Mouse (Mus musculus) embryonic facial prominence, embryonic 13.5 days (tissue): ENCODE measurements around the gene Duoxa1. TPM values are rescaled to one million over a fixed set of nuclear protein-coding genes. Genes with fewer than 3 reads are reported as not detected.
"Not testable (repeated sequence)": the region's sequence is repeated elsewhere in the genome, so short reads cannot be mapped to it uniquely, and the experiment has no call there.

Experiments
- ATAC-seq: fragments of 200-750 bp; cut with Nextera tagmentation; 2 replicates; pipeline ENCODE4 v1.8.0; 2017; ENCODE audit warnings: low read depth; ENCODE audit not compliant: insufficient number of reproducible peaks, insufficient read depth, low FRiP score, low TSS enrichment
- H3K27ac ChIP-seq: fragments of 300-500 bp; sonication (generic); 2 replicates; pipeline ENCODE4 v1.5.1; 2015; ENCODE audit warnings: moderate library complexity, mild to moderate bottlenecking, inconsistent platforms
- H3K27me3 ChIP-seq: fragments of 300-500 bp; sonication (generic); 2 replicates; pipeline ENCODE4 v1.6.1; 2015; ENCODE audit warnings: mild to moderate bottlenecking, inconsistent platforms
- H3K36me3 ChIP-seq: fragments of 300-500 bp; sonication (generic); 2 replicates; pipeline ENCODE4 v1.6.1; 2015; ENCODE audit warnings: mild to moderate bottlenecking, inconsistent platforms
- H3K4me1 ChIP-seq: fragments of 300-500 bp; sonication (generic); 2 replicates; pipeline ENCODE4 v1.6.1; 2015; ENCODE audit warnings: inconsistent platforms
- H3K4me2 ChIP-seq: fragments of 300-500 bp; sonication (generic); 2 replicates; pipeline ENCODE4 v1.6.1; 2015; ENCODE audit warnings: moderate library complexity, mild to moderate bottlenecking, inconsistent platforms
- H3K4me3 ChIP-seq: fragments of 300-500 bp; sonication (generic); 2 replicates; pipeline ENCODE4 v1.5.1; 2015; ENCODE audit warnings: mild to moderate bottlenecking, inconsistent platforms
- H3K9ac ChIP-seq: fragments of 300-500 bp; sonication (generic); 2 replicates; pipeline ENCODE4 v1.6.1; 2015; ENCODE audit warnings: mild to moderate bottlenecking, inconsistent platforms
- H3K9me3 ChIP-seq: fragments of 300-500 bp; sonication (generic); 2 replicates; pipeline ENCODE4 v1.6.1; 2016; ENCODE audit warnings: inconsistent platforms
- WGBS: fragments of 180-500 bp; shearing (Covaris S2); methylation state at CpG from one replicate; pipeline ENCODE4 v1.1.7; 2015; ENCODE audit warnings: mixed read lengths; 5-methylcytosine and 5-hydroxymethylcytosine counted together
- polyA plus RNA-seq: library from polyadenylated mRNA; unstranded; fragments of >200 nt; fragmentation: Nextera tagmentation; extraction: Ambion mirVana; gene quantifications from 2 replicates; pipeline ENCODE4 v1.2.1, GENCODE M21; 2015

The Duoxa1 gene
- polyA plus RNA-seq, 1 experiment from 2014 or later = 1.6 TPM

GRCm38 (mm10) chr2:122351156-122351930 is 37.8 kb upstream of the Duoxa1 start:
- Histone ChIP-seq H3K9ac (no peak overlapping the region), H3K27ac (peak overlapping the region; percentile 62)
- 54% methylated on average over 5 of the region's 5 CpGs for WGBS

DNA sequence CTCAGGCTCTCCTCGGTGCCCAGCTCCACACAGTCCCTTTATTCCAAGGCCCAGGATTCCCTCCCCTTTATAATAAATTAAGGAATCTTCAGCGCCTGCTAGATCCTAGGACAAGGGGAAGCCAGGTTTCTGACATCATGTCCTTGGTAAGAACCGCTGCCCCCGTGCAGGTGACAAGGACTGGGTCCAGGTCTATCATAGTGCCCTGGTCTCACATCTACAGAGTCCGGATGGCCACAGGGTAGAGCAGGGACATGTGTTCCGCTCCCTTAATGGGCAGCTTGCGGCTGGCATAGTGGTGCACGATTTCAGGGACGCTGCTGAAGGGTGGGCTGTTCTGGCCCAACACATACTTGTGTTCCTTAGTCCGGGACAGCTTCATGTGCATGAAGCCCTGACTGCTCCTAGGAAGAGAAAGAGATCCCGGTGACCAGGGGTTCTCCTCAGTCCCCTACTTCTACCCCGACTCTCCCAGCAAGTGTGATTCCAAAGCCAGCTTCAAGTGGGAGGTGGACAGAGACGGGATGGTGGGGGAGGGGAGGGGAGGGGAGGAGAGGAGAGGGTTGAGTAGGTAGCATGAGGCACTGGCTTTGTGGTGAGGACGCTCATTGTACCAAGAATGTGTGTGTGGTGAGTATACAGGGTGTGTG is 35.7 kb upstream of the Duoxa1 start:
- H3K9me3 ChIP-seq = no peaks in the 10 kb centered on the region
- WGBS = 6% methylated on average over 14 of the region's 14 CpGs
- ATAC-seq = peak; percentile 11
- H3K27me3 ChIP-seq = no peaks in the 10 kb centered on the region
- H3K36me3 ChIP-seq = peaks cover 16% of the 10 kb centered on the region
- H3K4me1 ChIP-seq = peaks cover 46% of the 10 kb centered on the region
- H3K9ac ChIP-seq = peak overlapping the region; percentile 88
- H3K27ac ChIP-seq = peak overlapping the region; percentile 99
- H3K4me3 ChIP-seq = peak overlapping the region; percentile 56
- peak overlapping the region; percentile 69 for H3K4me2 ChIP-seq

More at GRCm38 (mm10) chr2:122351156-122351930, 37.8 kb upstream of the Duoxa1 start:
- no peak for ATAC-seq
- Histone ChIP-seq H3K4me1 (peaks cover 43% of the 10 kb centered on the region), H3K27me3 (no peaks in the 10 kb centered on the region), H3K36me3 (peaks cover 35% of the 10 kb centered on the region), H3K4me2 (no peak overlapping the region), H3K4me3 (no peak overlapping the region), H3K9me3 (no peaks in the 10 kb centered on the region)

GRCm38 (mm10) chr2:122348531-122349131 is 35.1 kb upstream of the Duoxa1 start:
- WGBS = under 1% methylated on average over 61 of the region's 63 CpGs
- peak overlapping the region; percentile 69 for H3K4me2 ChIP-seq
- no peaks in the 10 kb centered on the region for H3K9me3 ChIP-seq
- H3K27me3 ChIP-seq = no peaks in the 10 kb centered on the region
- ATAC-seq = peak; percentile 80
- H3K36me3 ChIP-seq = peaks cover 10% of the 10 kb centered on the region
- H3K4me1 ChIP-seq = peaks cover 46% of the 10 kb centered on the region
- H3K9ac ChIP-seq = peak overlapping the region; percentile 88
- H3K4me3 ChIP-seq = peak overlapping the region; percentile 56
- peak overlapping the region; percentile 99 for H3K27ac ChIP-seq

DNA sequence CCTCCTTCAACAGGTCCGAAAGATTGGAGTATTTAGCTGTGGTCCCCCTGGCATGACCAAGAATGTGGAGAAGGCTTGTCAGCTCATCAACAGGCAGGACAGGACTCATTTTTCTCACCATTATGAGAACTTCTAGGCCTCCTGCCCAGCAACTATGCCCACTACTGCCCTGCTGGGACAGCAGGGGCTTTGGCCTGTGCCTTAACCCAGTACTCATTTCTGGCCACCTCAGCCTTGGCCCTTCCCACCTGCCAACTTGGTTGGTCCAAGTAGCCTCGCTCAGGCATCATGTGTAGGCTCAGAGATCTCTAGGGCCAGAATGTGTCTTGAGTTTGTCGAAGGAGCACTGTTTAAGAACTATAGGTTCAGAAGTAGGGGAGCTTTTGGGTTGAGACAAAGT is 33.7 kb upstream of the Duoxa1 start:
- H3K27me3 ChIP-seq = no peaks in the 10 kb centered on the region
- no peak overlapping the region for H3K4me3 ChIP-seq
- peaks cover 39% of the 10 kb centered on the region for H3K4me1 ChIP-seq
- no peaks in the 10 kb centered on the region for H3K9me3 ChIP-seq
- no peak overlapping the region for H3K9ac ChIP-seq
- H3K4me2 ChIP-seq = no peak overlapping the region
- WGBS = 90% methylated on average over 3 of the region's 3 CpGs
- H3K36me3 ChIP-seq = no peaks in the 10 kb centered on the region
- H3K27ac ChIP-seq = no peak overlapping the region
- no peak for ATAC-seq

GRCm38 (mm10) chr2:122346164-122346563 is 32.6 kb upstream of the Duoxa1 start:
- not testable (repeated sequence) for H3K27me3 ChIP-seq, ATAC-seq, H3K4me2 ChIP-seq, H3K9ac ChIP-seq, H3K4me3 ChIP-seq, H3K9me3 ChIP-seq, H3K36me3 ChIP-seq
- 96% methylated on average over 6 of the region's 6 CpGs for WGBS
- Histone ChIP-seq H3K27ac (peak overlapping the region; percentile 56; the same call in 1 of the 2 replicates), H3K4me1 (peaks cover 29% of the 10 kb centered on the region)

DNA sequence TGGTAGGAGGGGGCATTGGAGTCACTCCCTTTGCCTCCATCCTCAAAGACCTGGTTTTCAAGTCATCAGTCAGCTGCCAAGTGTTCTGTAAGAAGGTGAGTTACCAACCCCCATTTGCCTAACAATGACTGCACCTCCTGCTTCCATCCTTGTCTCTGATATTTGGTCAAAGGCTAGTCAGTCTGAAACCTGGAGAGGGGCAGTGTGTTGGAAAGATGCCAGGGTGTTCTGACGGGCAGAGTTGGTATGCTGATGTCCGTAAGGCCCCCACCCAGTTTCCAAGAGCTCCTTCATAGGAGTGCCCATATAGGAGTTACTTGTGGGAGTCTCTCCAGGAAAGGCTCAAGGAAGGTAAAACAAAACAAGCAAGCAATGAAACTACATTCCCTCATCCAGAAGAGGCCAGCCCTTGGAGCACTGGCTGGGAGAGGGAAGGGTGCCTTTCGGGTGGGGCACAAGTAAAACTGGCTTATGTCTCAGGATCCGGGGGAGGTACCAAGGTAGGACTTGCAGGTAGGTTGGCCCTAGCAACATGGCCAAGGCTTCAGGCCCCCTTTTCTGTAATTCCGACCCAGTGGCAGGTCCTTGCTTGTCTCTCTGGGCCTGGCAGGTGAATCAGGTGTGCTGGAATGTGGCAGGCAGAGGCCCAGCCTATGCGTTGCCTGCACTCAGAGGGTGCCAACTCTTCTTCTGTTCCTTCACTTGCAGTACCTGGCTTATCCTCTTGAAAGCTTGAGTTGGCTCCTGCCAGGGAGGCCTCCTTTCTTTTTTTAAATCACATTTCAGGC is 31.8 kb upstream of the Duoxa1 start:
- Histone ChIP-seq H3K4me1 (peaks cover 25% of the 10 kb centered on the region), H3K9ac (no peak overlapping the region), H3K27ac (peak overlapping the region; percentile 56; the same call in 1 of the 2 replicates), H3K27me3 (no peaks in the 10 kb centered on the region), H3K9me3 (no peaks in the 10 kb centered on the region), H3K36me3 (no peaks in the 10 kb centered on the region), H3K4me2 (no peak overlapping the region), H3K4me3 (no peak overlapping the region)
- WGBS = 76% methylated on average over 6 of the region's 6 CpGs
- no peak for ATAC-seq

- Histone ChIP-seq H3K9me3 (no peaks in the 10 kb centered on the region), H3K36me3 (no peaks in the 10 kb centered on the region), H3K27ac (no peak overlapping the region), H3K4me3 (no peak overlapping the region), H3K9ac (no peak overlapping the region), H3K4me2 (peak overlapping the region; percentile 41), H3K27me3 (no peaks in the 10 kb centered on the region; the same call in 1 of the 2 replicates), H3K4me1 (peaks cover 6% of the 10 kb centered on the region; the same call in 1 of the 2 replicates)
- 62% methylated on average over 21 of the region's 21 CpGs for WGBS
- no peak for ATAC-seq
Measured at GRCm38 (mm10) chr2:122337291-122337690, 23.8 kb upstream of the Duoxa1 start.

DNA sequence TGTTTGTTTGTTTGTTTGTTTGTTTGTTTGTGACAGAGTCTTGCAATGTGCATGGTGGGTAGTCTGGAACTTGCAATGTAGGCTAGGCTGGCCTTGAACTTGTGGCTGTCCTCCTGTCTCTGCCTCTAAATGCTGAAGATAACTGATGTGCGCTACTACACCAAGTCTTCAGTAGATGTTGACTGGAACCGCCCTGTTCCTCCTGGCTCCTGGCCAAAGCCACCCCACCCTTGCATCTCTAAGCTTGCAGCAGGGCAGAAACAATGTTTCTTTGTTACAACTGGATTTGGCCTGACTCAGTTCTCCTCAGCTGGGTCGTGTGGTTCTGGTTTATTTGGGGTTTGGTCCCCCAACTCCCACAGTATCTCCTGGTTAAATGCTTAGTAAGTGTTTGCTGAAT is 20.6 kb upstream of the Duoxa1 start:
- Histone ChIP-seq H3K4me3 (no peak overlapping the region), H3K9me3 (no peaks in the 10 kb centered on the region), H3K4me1 (0 out of 2 replicates have a peak, but pooled peaks cover 6% of the 10 kb centered on the region), H3K36me3 (no peaks in the 10 kb centered on the region), H3K27me3 (no peaks in the 10 kb centered on the region; the same call in 1 of the 2 replicates), H3K4me2 (no peak overlapping the region), H3K27ac (no peak overlapping the region), H3K9ac (no peak overlapping the region)
- no peak for ATAC-seq
- WGBS = 49% methylated on average over 3 of the region's 3 CpGs

DNA sequence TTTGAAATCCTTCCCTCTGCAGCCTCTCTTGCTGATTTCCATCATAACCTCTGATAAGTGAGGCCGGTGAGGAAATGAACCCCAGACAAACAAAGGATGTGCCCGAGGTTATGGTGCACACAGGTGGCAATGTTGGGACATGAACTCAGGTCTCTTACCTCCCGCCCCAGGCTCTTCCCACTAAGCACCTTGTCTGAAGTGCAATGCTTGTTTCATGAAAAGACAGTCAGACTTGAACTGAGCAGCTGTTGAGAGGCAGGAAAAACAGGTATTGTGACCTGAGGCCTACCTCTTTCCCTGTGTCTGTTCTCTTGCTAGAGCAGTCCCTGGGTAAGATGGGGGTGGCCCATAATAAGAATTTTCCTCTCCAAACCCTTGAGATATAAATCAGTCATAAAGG is 18.7 kb upstream of the Duoxa1 start:
- Histone ChIP-seq H3K4me3 (no peak overlapping the region), H3K27me3 (no peaks in the 10 kb centered on the region), H3K4me1 (0 out of 2 replicates have a peak, but pooled peaks cover 2% of the 10 kb centered on the region), H3K36me3 (no peaks in the 10 kb centered on the region), H3K4me2 (no peak overlapping the region), H3K27ac (no peak overlapping the region), H3K9me3 (no peaks in the 10 kb centered on the region), H3K9ac (no peak overlapping the region)
- WGBS = 72% methylated on average over 3 of the region's 3 CpGs
- no peak for ATAC-seq

GRCm38 (mm10) chr2:122330317-122330716 is 16.8 kb upstream of the Duoxa1 start:
- not testable (repeated sequence) for H3K27ac ChIP-seq, H3K36me3 ChIP-seq, H3K4me2 ChIP-seq, H3K4me1 ChIP-seq, H3K9ac ChIP-seq, H3K4me3 ChIP-seq, ATAC-seq, H3K27me3 ChIP-seq, H3K9me3 ChIP-seq
- WGBS = 83% methylated on average over 6 of the region's 6 CpGs

DNA sequence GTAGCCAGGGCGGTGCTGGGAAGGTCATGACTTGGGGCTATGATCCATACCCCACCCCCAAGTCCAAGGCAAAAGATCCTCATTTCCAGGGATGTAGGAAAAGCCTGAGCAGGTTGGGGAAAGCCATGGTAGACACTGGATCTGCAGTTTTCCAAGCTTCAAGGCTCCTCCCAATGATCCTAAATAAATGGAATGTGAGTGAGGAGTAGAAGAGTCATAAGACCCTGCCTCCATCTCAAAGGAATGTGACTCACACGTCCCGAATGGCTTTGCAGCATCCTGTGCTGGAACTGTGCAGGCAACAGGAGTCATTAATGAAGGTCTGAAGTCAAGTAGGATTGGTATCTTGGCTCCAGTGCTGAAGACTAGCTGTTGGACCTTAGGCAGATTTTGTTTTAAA is 14.5 kb upstream of the Duoxa1 start:
- Histone ChIP-seq H3K9ac (no peak overlapping the region), H3K27me3 (no peaks in the 10 kb centered on the region), H3K27ac (no peak overlapping the region), H3K4me1 (no peaks in the 10 kb centered on the region), H3K4me3 (no peak overlapping the region), H3K36me3 (no peaks in the 10 kb centered on the region), H3K9me3 (no peaks in the 10 kb centered on the region), H3K4me2 (no peak overlapping the region)
- WGBS = 65% methylated on average over 3 of the region's 3 CpGs
- no peak for ATAC-seq
